Mouse (Mus musculus): ENCODE data around the gene Dusp28. TPM values are rescaled to one million over a fixed set of nuclear protein-coding genes. Genes with fewer than 3 reads are reported as not detected.

The Dusp28 gene
- polyA plus RNA-seq, 1 experiment = 36.6 TPM

GRCm38 (mm10) chr1:92907632-92908360, 1.0 kb downstream of the Dusp28 start:
- Histone ChIP-seq H3K27ac (ENCODE audit: insufficient read depth, low read depth, low read length) (peak overlapping the region; percentile 44; the same call in 1 of the 2 replicates), H3K27me3 (replicated peaks; ENCODE audit: control insufficient read depth, insufficient read depth, low read length) (no peaks in the 10 kb centered on the region), H3K36me3 (ENCODE audit: control insufficient read depth, insufficient read depth, low read length) (no peaks in the 10 kb centered on the region), H3K4me1 (ENCODE audit: control insufficient read depth, insufficient read depth, low read length) (peaks cover 29% of the 10 kb centered on the region), H3K4me3 (ENCODE audit: insufficient read depth, low read depth, low read length) (peak overlapping the region; percentile 74)
- TF ChIP-seq CTCF (conservative IDR thresholded peaks at IDR 0.05; ENCODE audit: insufficient read depth, insufficient read length, low read depth, low read length) = no peak
- no peak for TF ChIP-seq POLR2A (IDR thresholded peaks at IDR 0.05; ENCODE audit: low read depth, low read length)
- WGBS = 45% methylated on average over 20 of the region's 20 CpGs
- no peak for DNase-seq

DNA sequence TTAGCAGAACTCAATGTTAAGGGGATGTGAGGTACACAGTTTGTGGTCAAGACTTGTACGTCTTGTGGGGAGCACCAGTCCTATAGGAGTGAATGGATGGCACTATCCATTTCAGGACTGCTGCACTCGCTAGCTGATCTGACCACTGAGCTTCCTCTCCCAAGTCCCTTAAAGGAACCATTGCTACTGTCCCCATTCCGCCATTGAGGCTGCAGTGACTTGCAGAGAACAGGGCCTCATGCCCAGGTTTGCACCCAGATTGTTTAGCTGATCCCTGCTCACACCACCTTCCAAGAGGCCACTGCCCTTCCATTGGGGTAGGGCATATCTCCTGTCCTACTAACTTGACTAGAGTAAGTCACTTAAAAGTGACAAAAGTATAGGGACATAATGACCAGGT, 1.9 kb downstream of the Dusp28 start:
- Histone ChIP-seq H3K4me3 (ENCODE audit: insufficient read depth, low read depth, low read length) (no peak overlapping the region), H3K36me3 (ENCODE audit: control insufficient read depth, insufficient read depth, low read length) (no peaks in the 10 kb centered on the region), H3K4me1 (ENCODE audit: control insufficient read depth, insufficient read depth, low read length) (peaks cover 26% of the 10 kb centered on the region), H3K27ac (ENCODE audit: insufficient read depth, low read depth, low read length) (no peak overlapping the region), H3K27me3 (replicated peaks; ENCODE audit: control insufficient read depth, insufficient read depth, low read length) (no peaks in the 10 kb centered on the region)
- TF ChIP-seq POLR2A (IDR thresholded peaks at IDR 0.05; ENCODE audit: low read depth, low read length) = no peak
- no peak for TF ChIP-seq CTCF (conservative IDR thresholded peaks at IDR 0.05; ENCODE audit: insufficient read depth, insufficient read length, low read depth, low read length)
- DNase-seq = no peak
- 98% methylated on average over 3 of the region's 3 CpGs for WGBS

DNA sequence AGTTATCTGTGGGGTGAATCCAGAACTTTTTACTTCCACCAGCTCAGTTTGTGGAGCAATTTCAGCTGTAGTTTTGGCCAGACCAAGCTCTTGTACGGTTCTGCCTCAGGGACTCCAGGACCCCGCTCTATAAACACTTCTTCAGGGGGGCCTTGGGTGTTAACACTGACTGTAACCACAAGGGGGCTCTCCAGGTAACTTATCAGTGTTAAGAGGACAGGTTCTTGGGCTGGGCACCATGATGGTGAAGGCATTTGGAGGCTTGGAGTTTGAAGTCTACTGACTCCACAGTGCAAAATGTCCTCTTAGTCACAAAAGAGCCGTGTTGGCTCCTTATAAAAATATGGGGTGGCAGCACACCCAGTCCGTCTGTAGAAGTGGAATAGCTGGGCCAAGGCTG, 2.3 kb downstream of the Dusp28 start:
- Histone ChIP-seq H3K4me3 (ENCODE audit: insufficient read depth, low read depth, low read length) (no peak overlapping the region), H3K27ac (ENCODE audit: insufficient read depth, low read depth, low read length) (no peak overlapping the region), H3K36me3 (ENCODE audit: control insufficient read depth, insufficient read depth, low read length) (no peaks in the 10 kb centered on the region), H3K4me1 (ENCODE audit: control insufficient read depth, insufficient read depth, low read length) (peaks cover 26% of the 10 kb centered on the region), H3K27me3 (replicated peaks; ENCODE audit: control insufficient read depth, insufficient read depth, low read length) (no peaks in the 10 kb centered on the region)
- peak; percentile 25 for DNase-seq
- 73% methylated on average over 4 of the region's 4 CpGs for WGBS
- 0 out of 2 replicates have a peak, but pooled peaks have one; percentile 5 for TF ChIP-seq CTCF (conservative IDR thresholded peaks at IDR 0.05; ENCODE audit: insufficient read depth, insufficient read length, low read depth, low read length)
- TF ChIP-seq POLR2A (IDR thresholded peaks at IDR 0.05; ENCODE audit: low read depth, low read length) = no peak

DNA sequence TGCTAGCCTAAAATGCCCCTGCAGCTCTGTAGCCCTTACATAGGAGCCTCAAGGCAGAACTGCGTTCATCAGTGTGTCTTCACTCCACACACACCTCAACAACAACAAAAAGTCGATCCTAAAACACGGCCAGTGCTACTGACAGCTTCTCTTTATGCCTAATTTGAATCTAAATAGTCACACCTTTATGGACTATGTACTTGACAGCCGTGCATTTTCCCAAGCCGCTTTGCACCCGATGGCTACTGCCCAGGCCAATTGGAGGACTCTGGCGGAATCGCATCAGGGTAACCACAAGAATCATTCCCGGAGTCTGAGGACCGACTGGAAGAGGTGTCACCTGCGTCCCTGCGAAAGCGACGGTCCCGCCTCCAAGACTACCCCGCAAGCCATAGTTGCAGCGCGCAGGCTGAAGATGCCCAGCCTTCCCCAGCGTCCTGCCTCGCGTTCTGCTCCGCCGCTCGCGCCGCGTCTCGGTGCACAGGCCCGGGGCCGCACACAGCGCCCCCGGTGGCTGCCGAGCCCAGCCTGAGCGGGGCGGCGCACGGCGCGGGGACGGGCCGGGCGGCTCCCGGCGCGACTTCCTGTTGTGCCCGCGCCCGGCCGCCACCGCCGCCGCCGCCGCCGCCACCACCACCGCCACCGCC, 3.6 kb downstream of the Dusp28 start, which contains the start of gene Rnpepl1:
Gene Rnpepl1 (plus strand): TSS at position 545 of the 647 bp plus-strand sequence.
- Histone ChIP-seq H3K27me3 (replicated peaks; ENCODE audit: control insufficient read depth, insufficient read depth, low read length) (no peaks in the 10 kb centered on the region), H3K36me3 (ENCODE audit: control insufficient read depth, insufficient read depth, low read length) (no peaks in the 10 kb centered on the region), H3K27ac (ENCODE audit: insufficient read depth, low read depth, low read length) (peak within 1 kb of the TSS; percentile 49), H3K4me3 (ENCODE audit: insufficient read depth, low read depth, low read length) (peak within 1 kb of the TSS; percentile 47), H3K4me1 (ENCODE audit: control insufficient read depth, insufficient read depth, low read length) (peaks cover 26% of the 10 kb centered on the region)
- peak; percentile 87 for DNase-seq
- TF ChIP-seq POLR2A (IDR thresholded peaks at IDR 0.05; ENCODE audit: low read depth, low read length) (peak; percentile 12), CTCF (conservative IDR thresholded peaks at IDR 0.05; ENCODE audit: insufficient read depth, insufficient read length, low read depth, low read length) (peak; percentile 58)
- WGBS = 1% methylated on average over 48 of the region's 57 CpGs

DNA sequence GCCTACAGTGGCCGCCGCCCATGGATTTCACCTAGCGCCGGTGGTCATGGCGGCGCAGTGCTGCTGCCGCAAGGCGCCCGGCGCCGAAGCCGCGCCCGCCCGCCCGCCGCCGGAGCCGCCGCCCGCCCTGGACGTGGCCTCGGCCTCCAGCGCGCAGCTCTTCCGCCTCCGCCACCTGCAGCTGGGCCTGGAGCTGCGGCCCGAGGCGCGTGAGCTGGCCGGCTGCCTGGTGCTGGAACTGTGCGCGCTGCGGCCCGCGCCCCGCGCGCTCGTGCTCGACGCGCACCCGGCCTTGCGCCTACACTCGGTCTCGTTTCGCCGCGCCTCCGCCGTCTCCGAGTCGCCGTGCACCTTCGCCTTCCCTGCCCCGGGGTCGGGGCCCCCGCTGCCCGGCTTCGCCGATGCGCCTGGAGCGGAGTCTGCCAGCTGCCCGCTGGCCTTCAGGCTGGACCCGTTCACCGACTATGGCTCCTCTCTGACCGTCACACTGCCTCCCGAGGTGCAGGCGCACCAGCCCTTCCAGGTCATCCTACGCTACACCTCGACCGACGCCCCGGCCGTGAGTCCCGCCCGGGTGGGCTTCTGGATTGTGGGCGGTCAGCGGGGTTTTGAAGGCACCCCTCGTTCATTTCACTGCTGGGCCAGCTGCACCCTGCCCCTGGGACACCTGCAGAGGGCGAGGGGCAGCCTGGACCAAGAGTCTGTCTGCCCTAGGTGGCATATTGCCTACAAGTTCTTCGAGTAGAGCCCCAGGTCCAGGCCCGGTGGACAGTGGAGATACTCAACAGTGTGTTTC, 4.3 kb downstream of the Dusp28 start:
- peaks cover 26% of the 10 kb centered on the region for H3K4me1 ChIP-seq (ENCODE audit: control insufficient read depth, insufficient read depth, low read length)
- peak overlapping the region; percentile 47 for H3K4me3 ChIP-seq (ENCODE audit: insufficient read depth, low read depth, low read length)
- no peaks in the 10 kb centered on the region for H3K27me3 ChIP-seq (replicated peaks; ENCODE audit: control insufficient read depth, insufficient read depth, low read length)
- TF ChIP-seq POLR2A (IDR thresholded peaks at IDR 0.05; ENCODE audit: low read depth, low read length) (no peak), CTCF (conservative IDR thresholded peaks at IDR 0.05; ENCODE audit: insufficient read depth, insufficient read length, low read depth, low read length) (no peak)
- no peaks in the 10 kb centered on the region for H3K36me3 ChIP-seq (ENCODE audit: control insufficient read depth, insufficient read depth, low read length)
- peak; percentile 66 for DNase-seq
- WGBS = 3% methylated on average over 77 of the region's 85 CpGs
- H3K27ac ChIP-seq (ENCODE audit: insufficient read depth, low read depth, low read length) = peak overlapping the region; percentile 49; the same call in 1 of the 2 replicates

GRCm38 (mm10) chr1:92911721-92912138, 4.9 kb downstream of the Dusp28 start:
- H3K4me3 ChIP-seq (ENCODE audit: insufficient read depth, low read depth, low read length) = peak overlapping the region; percentile 47
- peaks cover 26% of the 10 kb centered on the region for H3K4me1 ChIP-seq (ENCODE audit: control insufficient read depth, insufficient read depth, low read length)
- no peaks in the 10 kb centered on the region for H3K36me3 ChIP-seq (ENCODE audit: control insufficient read depth, insufficient read depth, low read length)
- peak overlapping the region; percentile 49; the same call in 1 of the 2 replicates for H3K27ac ChIP-seq (ENCODE audit: insufficient read depth, low read depth, low read length)
- DNase-seq = peak; percentile 42
- no peaks in the 10 kb centered on the region for H3K27me3 ChIP-seq (replicated peaks; ENCODE audit: control insufficient read depth, insufficient read depth, low read length)
- TF ChIP-seq POLR2A (IDR thresholded peaks at IDR 0.05; ENCODE audit: low read depth, low read length) = no peak
- TF ChIP-seq CTCF (conservative IDR thresholded peaks at IDR 0.05; ENCODE audit: insufficient read depth, insufficient read length, low read depth, low read length) = no peak
- 18% methylated on average over 8 of the region's 8 CpGs for WGBS
